Mouse (Mus musculus) ES-Bruce4 (cell line): ENCODE data around the gene Srprb.

ENCODE experiments used
- CTCF ChIP-seq: IDR thresholded peaks from one replicate; pipeline ENCODE4 v1.8.1; 2011; ENCODE audit warnings: low read depth, low read length
- POLR2A ChIP-seq: IDR thresholded peaks from one replicate; pipeline ENCODE4 v1.8.1; 2011; ENCODE audit warnings: low read length; ENCODE audit not compliant: insufficient read depth

DNA sequence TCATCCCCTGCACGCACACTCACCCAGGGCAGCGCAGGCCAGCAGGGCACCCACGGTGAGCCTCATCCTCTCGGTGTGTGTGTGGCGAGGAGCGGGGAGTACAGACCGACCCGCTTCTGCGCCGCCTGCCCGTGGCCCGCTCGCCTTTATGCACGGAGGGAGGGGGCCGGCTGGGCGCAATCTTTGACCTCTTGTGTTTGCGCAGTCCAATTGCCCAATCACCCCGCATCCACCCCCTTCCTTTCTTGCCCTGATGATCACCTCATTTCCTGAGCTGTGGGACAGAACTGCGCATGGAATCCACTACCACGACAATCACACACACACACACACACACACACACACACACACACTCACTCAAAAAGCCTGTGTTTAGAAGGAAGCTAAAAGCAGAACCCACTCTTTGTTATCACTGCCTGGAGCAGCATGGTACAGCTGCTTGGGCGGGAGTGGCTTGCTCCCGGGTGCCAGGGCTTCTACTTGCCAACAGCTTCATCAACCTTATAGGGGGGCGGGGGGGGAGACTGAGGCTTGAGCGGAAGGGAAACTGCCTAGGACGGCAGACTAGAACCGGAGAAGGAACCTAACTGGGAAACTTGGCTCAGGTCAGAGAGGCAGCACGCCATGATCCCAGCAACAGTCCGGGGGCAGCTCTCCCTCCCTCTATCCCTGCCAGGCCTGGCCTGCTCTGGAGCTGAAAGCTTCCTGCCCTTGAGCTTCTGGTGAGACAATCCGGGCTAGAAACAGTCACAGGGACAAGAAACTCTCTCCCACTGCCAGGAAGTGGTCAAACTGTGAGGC is 28.4 kb upstream of the Srprb start, which contains the start of the genes Gm20425 and Trf:
- no peak for TF ChIP-seq POLR2A
- no peak for TF ChIP-seq CTCF
